Mouse (Mus musculus): ENCODE measurements around the gene Agap1. TPM values are rescaled to one million over a fixed set of nuclear protein-coding genes. Genes with fewer than 3 reads are reported as not detected.

The Agap1 gene
- polyA plus RNA-seq, 1 experiment from 2014 or later = 28.6 TPM

- 1% methylated on average over 26 of the region's 29 CpGs for WGBS
- no peaks in the 10 kb centered on the region for H3K9me3 ChIP-seq (replicated peaks; ENCODE audit: control insufficient read depth, low read length)
- no peaks in the 10 kb centered on the region for H3K36me3 ChIP-seq (ENCODE audit: control insufficient read depth, insufficient read depth, low read length)
- no peak for DNase-seq (ENCODE audit: low spot score)
- no peak for ATAC-seq
- no peak overlapping the region for H3K4me2 ChIP-seq (ENCODE audit: low read length)
- no peak overlapping the region for H3K4me3 ChIP-seq (ENCODE audit: low read depth, low read length)
- H3K27me3 ChIP-seq (replicated peaks; ENCODE audit: control insufficient read depth, insufficient read depth, low read length) = peaks cover 96% of the 10 kb centered on the region
- H3K9ac ChIP-seq (ENCODE audit: low read length) = no peak overlapping the region
- peaks cover 3% of the 10 kb centered on the region for H3K4me1 ChIP-seq (ENCODE audit: control insufficient read depth, insufficient read depth, low read length)
- H3K27ac ChIP-seq (ENCODE audit: low read depth, low read length) = no peak overlapping the region
Observed at GRCm38 (mm10) chr1:89935493-89936348, 481.1 kb downstream of the Agap1 start.

- no peak for DNase-seq (ENCODE audit: low spot score)
- Histone ChIP-seq H3K36me3 (ENCODE audit: control insufficient read depth, insufficient read depth, low read length) (no peaks in the 10 kb centered on the region), H3K4me3 (ENCODE audit: low read depth, low read length) (no peak overlapping the region), H3K9me3 (replicated peaks; ENCODE audit: control insufficient read depth, low read length) (no peaks in the 10 kb centered on the region), H3K4me1 (ENCODE audit: control insufficient read depth, insufficient read depth, low read length) (no peaks in the 10 kb centered on the region), H3K4me2 (ENCODE audit: low read length) (no peak overlapping the region), H3K27ac (ENCODE audit: low read depth, low read length) (no peak overlapping the region), H3K9ac (ENCODE audit: low read length) (no peak overlapping the region), H3K27me3 (replicated peaks; ENCODE audit: control insufficient read depth, insufficient read depth, low read length) (peaks cover 84% of the 10 kb centered on the region)
- 22% methylated on average over 16 of the region's 16 CpGs for WGBS
- ATAC-seq = no peak
Observed at GRCm38 (mm10) chr1:89938884-89939595, 484.4 kb downstream of the Agap1 start.

GRCm38 (mm10) chr1:89939596-89939960 lies 485.0 kb downstream of the Agap1 start:
- Histone ChIP-seq H3K27me3 (replicated peaks; ENCODE audit: control insufficient read depth, insufficient read depth, low read length) (peaks cover 84% of the 10 kb centered on the region), H3K4me3 (ENCODE audit: low read depth, low read length) (no peak overlapping the region), H3K4me2 (ENCODE audit: low read length) (no peak overlapping the region), H3K4me1 (ENCODE audit: control insufficient read depth, insufficient read depth, low read length) (no peaks in the 10 kb centered on the region), H3K9ac (ENCODE audit: low read length) (no peak overlapping the region), H3K9me3 (replicated peaks; ENCODE audit: control insufficient read depth, low read length) (no peaks in the 10 kb centered on the region), H3K27ac (ENCODE audit: low read depth, low read length) (no peak overlapping the region), H3K36me3 (ENCODE audit: control insufficient read depth, insufficient read depth, low read length) (no peaks in the 10 kb centered on the region)
- WGBS = 30% methylated on average over 16 of the region's 16 CpGs
- DNase-seq (ENCODE audit: low spot score) = no peak
- ATAC-seq = no peak

- ATAC-seq (peak; percentile 30; the same call in 1 of the 2 replicates), DNase-seq (ENCODE audit: low spot score) (no peak)
- no peaks in the 10 kb centered on the region for H3K36me3 ChIP-seq (ENCODE audit: control insufficient read depth, insufficient read depth, low read length)
- H3K4me2 ChIP-seq (ENCODE audit: low read length) = no peak overlapping the region
- WGBS = 2% methylated on average over 31 of the region's 34 CpGs
- no peaks in the 10 kb centered on the region for H3K4me1 ChIP-seq (ENCODE audit: control insufficient read depth, insufficient read depth, low read length)
- H3K27me3 ChIP-seq (replicated peaks; ENCODE audit: control insufficient read depth, insufficient read depth, low read length) = peaks cover 81% of the 10 kb centered on the region
- no peak overlapping the region for H3K9ac ChIP-seq (ENCODE audit: low read length)
- H3K4me3 ChIP-seq (ENCODE audit: low read depth, low read length) = no peak overlapping the region
- no peak overlapping the region for H3K27ac ChIP-seq (ENCODE audit: low read depth, low read length)
- H3K9me3 ChIP-seq (replicated peaks; ENCODE audit: control insufficient read depth, low read length) = no peaks in the 10 kb centered on the region
Observed at GRCm38 (mm10) chr1:89939981-89940726, 485.5 kb downstream of the Agap1 start.

GRCm38 (mm10) chr1:89940961-89941524 lies 486.4 kb downstream of the Agap1 start:
- H3K4me3 ChIP-seq (ENCODE audit: low read depth, low read length) = no peak overlapping the region
- H3K4me2 ChIP-seq (ENCODE audit: low read length) = no peak overlapping the region

GRCm38 (mm10) chr1:89941701-89942381 lies 487.2 kb downstream of the Agap1 start:
- Histone ChIP-seq H3K9ac (ENCODE audit: low read length) (peak overlapping the region; percentile 45; the same call in 1 of the 2 replicates), H3K27me3 (replicated peaks; ENCODE audit: control insufficient read depth, insufficient read depth, low read length) (peaks cover 79% of the 10 kb centered on the region), H3K27ac (ENCODE audit: low read depth, low read length) (peak overlapping the region; percentile 44; the same call in 1 of the 2 replicates), H3K4me3 (ENCODE audit: low read depth, low read length) (peak overlapping the region; percentile 22), H3K4me1 (ENCODE audit: control insufficient read depth, insufficient read depth, low read length) (no peaks in the 10 kb centered on the region), H3K9me3 (replicated peaks; ENCODE audit: control insufficient read depth, low read length) (no peaks in the 10 kb centered on the region), H3K4me2 (ENCODE audit: low read length) (peak overlapping the region; percentile 47), H3K36me3 (ENCODE audit: control insufficient read depth, insufficient read depth, low read length) (no peaks in the 10 kb centered on the region)
- WGBS = 1% methylated on average over 40 of the region's 40 CpGs
- no peak for DNase-seq (ENCODE audit: low spot score)
- ATAC-seq = peak; percentile 38

More at GRCm38 (mm10) chr1:89940961-89941524, 486.4 kb downstream of the Agap1 start:
- H3K4me1 ChIP-seq (ENCODE audit: control insufficient read depth, insufficient read depth, low read length) = no peaks in the 10 kb centered on the region
- WGBS = 3% methylated on average over 15 of the region's 15 CpGs
- DNase-seq (ENCODE audit: low spot score) (no peak), ATAC-seq (no peak)
- H3K27ac ChIP-seq (ENCODE audit: low read depth, low read length) = no peak overlapping the region
- no peak overlapping the region; the same call in 1 of the 2 replicates for H3K9ac ChIP-seq (ENCODE audit: low read length)
- H3K9me3 ChIP-seq (replicated peaks; ENCODE audit: control insufficient read depth, low read length) = no peaks in the 10 kb centered on the region
- H3K36me3 ChIP-seq (ENCODE audit: control insufficient read depth, insufficient read depth, low read length) = no peaks in the 10 kb centered on the region
- peaks cover 82% of the 10 kb centered on the region for H3K27me3 ChIP-seq (replicated peaks; ENCODE audit: control insufficient read depth, insufficient read depth, low read length)

GRCm38 (mm10) chr1:89942395-89942976 lies 487.9 kb downstream of the Agap1 start:
- 0 out of 2 replicates have a peak, but pooled peaks have one; percentile 4 for ATAC-seq
- Histone ChIP-seq H3K27me3 (replicated peaks; ENCODE audit: control insufficient read depth, insufficient read depth, low read length) (peaks cover 79% of the 10 kb centered on the region), H3K36me3 (ENCODE audit: control insufficient read depth, insufficient read depth, low read length) (no peaks in the 10 kb centered on the region), H3K9ac (ENCODE audit: low read length) (no peak overlapping the region), H3K4me3 (ENCODE audit: low read depth, low read length) (peak overlapping the region; percentile 22; the same call in 1 of the 2 replicates), H3K27ac (ENCODE audit: low read depth, low read length) (no peak overlapping the region), H3K9me3 (replicated peaks; ENCODE audit: control insufficient read depth, low read length) (no peaks in the 10 kb centered on the region), H3K4me1 (ENCODE audit: control insufficient read depth, insufficient read depth, low read length) (no peaks in the 10 kb centered on the region), H3K4me2 (ENCODE audit: low read length) (peak overlapping the region; percentile 47)
- no peak for DNase-seq (ENCODE audit: low spot score)
- WGBS = under 1% methylated on average over 15 of the region's 15 CpGs

GRCm38 (mm10) chr1:89943202-89943601 lies 488.6 kb downstream of the Agap1 start:
- WGBS = 2% methylated on average over 16 of the region's 16 CpGs
- no peaks in the 10 kb centered on the region for H3K9me3 ChIP-seq (replicated peaks; ENCODE audit: control insufficient read depth, low read length)

More at GRCm38 (mm10) chr1:89943202-89943601, 488.6 kb downstream of the Agap1 start:
- DNase-seq (ENCODE audit: low spot score) (peak; percentile 84), ATAC-seq (peak; percentile 56; the same call in 1 of the 2 replicates)
- Histone ChIP-seq H3K9ac (ENCODE audit: low read length) (no peak overlapping the region), H3K4me1 (ENCODE audit: control insufficient read depth, insufficient read depth, low read length) (no peaks in the 10 kb centered on the region), H3K4me2 (ENCODE audit: low read length) (no peak overlapping the region), H3K27ac (ENCODE audit: low read depth, low read length) (no peak overlapping the region), H3K27me3 (replicated peaks; ENCODE audit: control insufficient read depth, insufficient read depth, low read length) (peaks cover 78% of the 10 kb centered on the region), H3K4me3 (ENCODE audit: low read depth, low read length) (no peak overlapping the region), H3K36me3 (ENCODE audit: control insufficient read depth, insufficient read depth, low read length) (no peaks in the 10 kb centered on the region)

Data from forebrain, embryonic 14.5 days (tissue).